ENCODE assay signal across 8 mouse cellular contexts in the genomic region with DNA sequence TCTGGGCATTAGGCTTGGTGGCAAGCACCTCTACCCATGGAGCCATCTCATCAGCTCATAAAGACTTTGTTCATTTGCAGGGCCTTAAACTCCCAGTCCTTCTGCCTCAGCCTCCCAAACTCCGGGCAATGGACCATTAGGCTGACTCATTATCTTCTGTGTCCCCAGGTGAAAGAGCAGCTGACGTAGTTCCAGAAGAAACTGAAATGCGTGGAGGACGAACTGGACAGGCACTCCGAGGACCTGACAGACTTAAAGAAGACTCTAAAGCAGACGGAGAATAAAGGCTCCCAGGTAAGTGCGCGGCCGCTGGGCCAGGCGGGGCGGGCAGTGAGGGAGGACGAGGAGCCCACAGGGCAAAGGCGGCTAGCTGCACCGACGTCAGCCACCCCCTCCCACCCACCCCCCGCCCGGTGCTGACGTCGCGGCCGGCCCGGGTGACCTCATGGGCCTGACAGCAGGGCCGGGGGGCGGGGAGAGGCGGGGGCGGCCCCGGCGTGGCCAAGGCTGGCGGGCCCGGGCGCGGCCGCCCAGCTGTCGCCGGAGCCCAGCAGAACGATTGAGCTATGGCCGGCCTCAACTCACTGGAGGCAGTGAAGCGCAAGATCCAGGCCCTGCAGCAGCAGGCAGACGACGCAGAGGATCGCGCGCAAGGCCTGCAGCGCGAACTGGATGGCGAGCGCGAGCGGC. TPM values are rescaled to one million over a fixed set of nuclear protein-coding genes. Genes with fewer than 3 reads are reported as not detected.
A peak's percentile ranks its signal among the peaks of the same experiment; 100 is the strongest.
DNase-seq lines count a peak whose midpoint lies in the region; ATAC-seq and TF ChIP-seq lines count a peak whose summit lies in the region.

A gene (plus strand): TSS at position 220 of the 690 bp plus-strand sequence.

- H3K4me1 ChIP-seq in bone marrow macrophage, adult 2 months (ENCODE audit: control insufficient read depth, insufficient read depth, low read length): peaks cover 35% of the 10 kb centered on the region
- H3K4me1 ChIP-seq in forebrain, embryonic 10.5 days: peaks cover 40% of the 10 kb centered on the region
- peaks cover 37% of the 10 kb centered on the region for H3K4me1 ChIP-seq in heart, embryonic 16.5 days (ENCODE audit: control insufficient read depth, insufficient read depth, low read length)
- peaks cover 25% of the 10 kb centered on the region for H3K4me1 ChIP-seq in liver, embryonic 15.5 days (replicated peaks)
- peaks cover 14% of the 10 kb centered on the region; the same call in 1 of the 2 replicates for H3K4me1 ChIP-seq in stomach, embryonic 16.5 days (ENCODE audit: control insufficient read depth, insufficient read depth, low read length)

- no peak for TF ChIP-seq CTCF in bone marrow macrophage, adult 2 months (IDR thresholded peaks at IDR 0.05; ENCODE audit: low read depth, low read length)

- H3K4me2 ChIP-seq in heart, embryonic 16.5 days (ENCODE audit: low read depth, low read length): peak within 1 kb of the TSS; percentile 79
- H3K4me2 ChIP-seq in liver, embryonic 15.5 days: peak within 1 kb of the TSS; percentile 72
- peak within 1 kb of the TSS; percentile 77 for H3K4me2 ChIP-seq in stomach, embryonic 16.5 days (ENCODE audit: low read depth, low read length)

- H3K4me3 ChIP-seq in bone marrow macrophage, adult 2 months (ENCODE audit: insufficient read depth, low read length): peak within 1 kb of the TSS; percentile 69
- peak within 1 kb of the TSS; percentile 70 for H3K4me3 ChIP-seq in forebrain, embryonic 10.5 days
- peak within 1 kb of the TSS; percentile 87 for H3K4me3 ChIP-seq in heart, embryonic 16.5 days (ENCODE audit: low read length)
- peak within 1 kb of the TSS; percentile 63 for H3K4me3 ChIP-seq in liver, embryonic 15.5 days (replicated peaks)
- peak within 1 kb of the TSS; percentile 90 for H3K4me3 ChIP-seq in stomach, embryonic 16.5 days (replicated peaks; ENCODE audit: low read length)

- H3K27ac ChIP-seq in bone marrow macrophage, adult 2 months (ENCODE audit: insufficient read depth, low read depth, low read length): peak within 1 kb of the TSS; percentile 87
- peak within 1 kb of the TSS; percentile 97 for H3K27ac ChIP-seq in forebrain, embryonic 10.5 days
- H3K27ac ChIP-seq in heart, embryonic 16.5 days (ENCODE audit: low read length): peak within 1 kb of the TSS; percentile 98
- H3K27ac ChIP-seq in liver, embryonic 15.5 days (replicated peaks): peak within 1 kb of the TSS; percentile 78
- H3K27ac ChIP-seq in stomach, embryonic 16.5 days (ENCODE audit: low read length): peak within 1 kb of the TSS; percentile 100

- H3K36me3 ChIP-seq in forebrain, embryonic 10.5 days (replicated peaks): peaks cover 25% of the 10 kb centered on the region
- H3K36me3 ChIP-seq in heart, embryonic 16.5 days (ENCODE audit: control insufficient read depth, insufficient read depth): peaks cover 18% of the 10 kb centered on the region
- peaks cover 16% of the 10 kb centered on the region for H3K36me3 ChIP-seq in liver, embryonic 15.5 days (replicated peaks)
- H3K36me3 ChIP-seq in stomach, embryonic 16.5 days (ENCODE audit: control insufficient read depth, insufficient read depth, low read length): peaks cover 7% of the 10 kb centered on the region

- TF ChIP-seq POLR2A in bone marrow macrophage, adult 2 months (IDR thresholded peaks at IDR 0.05; ENCODE audit: borderline replicate concordance, low read depth, low read length): no peak

- peak; percentile 82 for ATAC-seq in heart, embryonic 16.5 days (replicated peaks; ENCODE audit: extremely low read depth, insufficient read depth, low FRiP score)
- ATAC-seq in liver, embryonic 15.5 days (ENCODE audit: insufficient read depth): peak; percentile 69
- ATAC-seq in stomach, embryonic 16.5 days (ENCODE audit: insufficient read depth, low FRiP score): peak; percentile 88

- no peaks in the 10 kb centered on the region for H3K9me3 ChIP-seq in forebrain, embryonic 10.5 days
- H3K9me3 ChIP-seq in heart, embryonic 16.5 days (replicated peaks; ENCODE audit: control insufficient read depth, low read length): no peaks in the 10 kb centered on the region
- no peaks in the 10 kb centered on the region for H3K9me3 ChIP-seq in liver, embryonic 15.5 days (replicated peaks)
- no peaks in the 10 kb centered on the region for H3K9me3 ChIP-seq in stomach, embryonic 16.5 days (replicated peaks; ENCODE audit: control insufficient read depth, low read length)

- DNase-seq in CD4-positive helper T cell, adult 2 months (ENCODE audit: low read depth, low spot score): peak; percentile 86
- DNase-seq in forebrain, embryonic 10.5 days (ENCODE audit: extremely low spot score, low spot score): no peak
- peak; percentile 88 for DNase-seq in kidney, postnatal 14 days
- DNase-seq in natural killer cell, adult 2 months (ENCODE audit: low spot score in 2 of 2): peak; percentile 77 to 79

- H3K9ac ChIP-seq in heart, embryonic 16.5 days (ENCODE audit: low read length): peak within 1 kb of the TSS; percentile 98
- peak within 1 kb of the TSS; percentile 59 for H3K9ac ChIP-seq in liver, embryonic 15.5 days
- peak within 1 kb of the TSS; percentile 99 for H3K9ac ChIP-seq in stomach, embryonic 16.5 days (ENCODE audit: low read length)

- H3K27me3 ChIP-seq in forebrain, embryonic 10.5 days (ENCODE audit: poor library complexity, severe bottlenecking): no peaks in the 10 kb centered on the region
- H3K27me3 ChIP-seq in heart, embryonic 16.5 days (ENCODE audit: control insufficient read depth, insufficient read depth, low read length): no peaks in the 10 kb centered on the region
- peaks cover 52% of the 10 kb centered on the region for H3K27me3 ChIP-seq in liver, embryonic 15.5 days
- no peaks in the 10 kb centered on the region for H3K27me3 ChIP-seq in stomach, embryonic 16.5 days (ENCODE audit: control insufficient read depth, insufficient read depth, low read length)

- WGBS in forebrain, embryonic 10.5 days: under 1% methylated on average over 41 of the region's 49 CpGs
- 2% methylated on average over 38 of the region's 49 CpGs for WGBS in heart, embryonic 16.5 days
- WGBS in liver, embryonic 15.5 days (ENCODE audit: insufficient replicate concordance): 2% methylated on average over 49 of the region's 49 CpGs
- 1% methylated on average over 49 of the region's 49 CpGs for WGBS in stomach, embryonic 16.5 days

RNA-seq across cellular contexts. Expression of the gene that starts here (rescaled TPM):
- 235 and 239 TPM in 2 replicates for polyA plus RNA-seq in bone marrow macrophage, adult 2 months (2012; ENCODE audit: insufficient read depth, insufficient read length, missing spikeins)
- polyA plus RNA-seq in forebrain, embryonic 10.5 days (2016; fragmentation: Nextera tagmentation; extraction: Ambion mirVana): 634 and 649 TPM in 2 replicates
- polyA plus RNA-seq in heart, embryonic 16.5 days (2015; fragmentation: Nextera tagmentation; extraction: Ambion mirVana): 351 and 381 TPM in 2 replicates
- 80.7 and 82.6 TPM in 2 replicates for polyA plus RNA-seq in liver, embryonic 15.5 days (2015; fragmentation: Nextera tagmentation; extraction: Ambion mirVana)
- 617 and 647 TPM in 2 replicates for polyA plus RNA-seq in stomach, embryonic 16.5 days (2015; fragmentation: Nextera tagmentation; extraction: Ambion mirVana)
